Mouse (Mus musculus) MEL (cell line): Measurements from ENCODE around the gene Sprn.

Experiments
- CTCF ChIP-seq, 3 experiments: IDR thresholded peaks in 2 of 3; conservative IDR thresholded peaks in 1 of 3; 2 replicates each; pipeline ENCODE4 v1.5.1; 2011 to 2012; ENCODE audit warnings: low read length in 3 of 3, low read depth in 2 of 3, mild to moderate bottlenecking in 2 of 3, improper control_type of control experiment in 1 of 3, inconsistent platforms in 1 of 3, mixed read lengths in 1 of 3, moderate library complexity in 1 of 3; ENCODE audit not compliant: control insufficient read depth in 1 of 3, insufficient read depth in 1 of 3, poor library complexity in 1 of 3, severe bottlenecking in 1 of 3
- E2F4 ChIP-seq: IDR thresholded peaks from 2 replicates; pipeline ENCODE4 v1.6.1; 2011; ENCODE audit warnings: low read depth, low read length, improper control_type of control experiment, borderline replicate concordance
- EP300 ChIP-seq, 2 experiments: IDR thresholded peaks; 2 replicates each; pipeline ENCODE4 v1.6.1; 2011; ENCODE audit warnings: improper control_type of control experiment in 2 of 2, low read length in 2 of 2, low read depth in 1 of 2, mild to moderate bottlenecking in 1 of 2
- HCFC1 ChIP-seq: IDR thresholded peaks from 2 replicates; pipeline ENCODE4 v1.6.1; 2012; ENCODE audit warnings: low read depth, mild to moderate bottlenecking, inconsistent platforms, low read length, improper control_type of control experiment, moderate library complexity
- JUND ChIP-seq: IDR thresholded peaks from 2 replicates; pipeline ENCODE4 v1.6.1; 2011; ENCODE audit warnings: low read depth, mild to moderate bottlenecking, improper control_type of control experiment, low read length
- MAFK ChIP-seq: IDR thresholded peaks from 2 replicates; pipeline ENCODE4 v1.6.1; 2011; ENCODE audit warnings: low read depth, mild to moderate bottlenecking, low read length, improper control_type of control experiment, borderline replicate concordance
- MAZ ChIP-seq: IDR thresholded peaks from 2 replicates; pipeline ENCODE4 v1.6.1; 2012; ENCODE audit warnings: low read depth, mild to moderate bottlenecking, inconsistent platforms, low read length, improper control_type of control experiment
- MXI1 ChIP-seq: IDR thresholded peaks from 2 replicates; pipeline ENCODE4 v1.6.1; 2011; ENCODE audit warnings: mild to moderate bottlenecking, low read depth, low read length, improper control_type of control experiment
- POLR2A ChIP-seq, 2 experiments: IDR thresholded peaks; 2 replicates each; pipeline ENCODE4 v1.6.1; 2011 to 2012; ENCODE audit warnings: low read length in 2 of 2, mild to moderate bottlenecking in 2 of 2, control low read depth in 1 of 2, improper control_type of control experiment in 1 of 2, low read depth in 1 of 2, moderate library complexity in 1 of 2; ENCODE audit not compliant: control insufficient read depth in 1 of 2, insufficient read depth in 1 of 2, poor library complexity in 1 of 2
- RAD21 ChIP-seq: IDR thresholded peaks from 2 replicates; pipeline ENCODE4 v1.6.1; 2011; ENCODE audit warnings: mild to moderate bottlenecking, low read depth, low read length, improper control_type of control experiment
- TAL1 ChIP-seq: IDR thresholded peaks from 2 replicates; pipeline ENCODE4 v1.6.1; 2012; ENCODE audit warnings: mild to moderate bottlenecking, inconsistent platforms, low read length, moderate library complexity, mixed read lengths
- ZKSCAN1 ChIP-seq: IDR thresholded peaks from 2 replicates; pipeline ENCODE4 v1.6.1; 2012; ENCODE audit warnings: low read depth, mild to moderate bottlenecking, inconsistent platforms, low read length, improper control_type of control experiment, moderate library complexity

DNA sequence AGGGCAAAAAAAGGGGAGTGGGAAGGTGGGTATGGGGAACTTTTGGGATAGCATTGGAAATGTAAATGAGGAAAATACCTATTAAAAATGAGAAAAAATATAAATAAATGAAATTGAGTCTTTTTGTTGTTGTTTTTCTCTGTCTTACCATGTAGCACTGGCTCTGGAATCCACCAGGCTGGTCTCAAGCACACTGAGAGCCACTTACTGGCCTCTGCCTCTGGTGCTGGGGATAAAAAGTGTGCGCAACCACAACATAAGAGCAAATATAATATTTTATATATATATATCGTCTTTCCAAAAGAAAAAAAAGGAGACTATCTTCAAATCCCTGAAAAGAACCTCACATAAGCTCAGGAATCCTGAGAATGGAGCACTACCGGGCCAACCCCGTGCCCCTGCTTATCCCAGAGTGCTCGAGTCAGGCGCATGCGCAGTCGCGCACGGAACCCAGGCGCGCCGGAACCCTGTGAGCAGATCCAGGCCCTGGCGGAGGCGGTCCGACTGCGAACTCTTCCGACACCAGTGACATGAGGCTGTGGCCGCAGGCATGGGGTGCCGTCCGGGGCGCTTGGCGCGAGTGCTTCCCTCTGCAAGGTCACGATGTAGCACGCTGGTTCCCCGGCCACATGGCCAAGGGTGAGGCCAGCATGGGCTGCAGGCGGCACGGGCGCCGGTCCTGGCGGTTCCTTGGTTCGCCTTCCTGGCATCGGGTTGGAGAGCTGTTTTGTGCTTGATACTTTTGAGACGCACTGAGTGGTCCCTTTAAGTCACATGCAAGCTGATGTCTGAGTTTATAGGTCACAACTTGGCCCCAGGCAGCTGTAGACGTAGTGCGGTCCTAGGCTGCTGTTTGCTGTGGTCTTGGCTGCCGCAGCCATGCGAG, 17.3 kb downstream of the Sprn start, which contains the start of gene Mtg1:
- TF ChIP-seq ZKSCAN1 (no peak), MAFK (no peak), JUND (no peak), MAZ (no peak), CTCF (IDR thresholded peaks at IDR 0.05 in 2 of 3, conservative IDR thresholded peaks at IDR 0.05 in 1 of 3; ENCODE audit: control insufficient read depth in 1 of 3, insufficient read depth in 1 of 3, low read depth in 2 of 3, low read length in 3 of 3, poor library complexity in 1 of 3, severe bottlenecking in 1 of 3) (no peak), TAL1 (no peak), E2F4 (no peak), MXI1 (peak; percentile 94), POLR2A (IDR thresholded peaks at IDR 0.05; ENCODE audit: control insufficient read depth in 1 of 2, insufficient read depth in 1 of 2, low read depth in 1 of 2, low read length in 2 of 2, poor library complexity in 1 of 2) (peak; percentile 84 to 92), RAD21 (no peak), HCFC1 (peak; percentile 93), EP300 (IDR thresholded peaks at IDR 0.05; ENCODE audit: low read depth in 1 of 2, low read length in 2 of 2) (no peak; a peak in 1 of 4 replicates)
